Mouse (Mus musculus): ENCODE data around the gene Prl2c1.

DNA sequence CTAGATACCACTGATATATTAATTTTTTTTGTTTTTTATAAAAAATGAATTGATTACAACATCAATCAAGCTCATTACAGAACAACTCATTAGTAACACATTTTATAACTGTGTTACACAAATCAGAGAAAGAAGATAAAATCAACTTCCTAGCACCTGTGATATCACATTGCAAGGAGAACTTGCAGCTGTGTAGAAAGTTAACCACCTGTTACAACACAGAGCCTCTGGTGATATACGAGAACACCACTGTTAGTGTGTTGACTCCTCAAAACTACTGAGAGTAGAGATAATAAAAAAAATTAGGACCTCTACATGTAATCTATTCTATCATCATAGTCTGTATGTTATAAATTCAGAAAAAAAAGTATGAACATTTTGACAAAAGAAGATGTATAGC, 46.4 kb upstream of the Prl2c1 start:
- TF ChIP-seq POLR2A (IDR thresholded peaks at IDR 0.05; ENCODE audit: borderline replicate concordance, extremely low read depth, insufficient read depth, insufficient read length, poor library complexity, severe bottlenecking) (no peak), CTCF (IDR thresholded peaks at IDR 0.05; ENCODE audit: borderline replicate concordance, extremely low read depth, insufficient read depth, insufficient read length) (no peak)
